Mouse (Mus musculus) heart, postnatal 14 days (tissue): ENCODE data around the gene Txndc5. TPM values are rescaled to one million over a fixed set of nuclear protein-coding genes. Genes with fewer than 3 reads are reported as not detected.

Experiments
- DNase-seq, 2 experiments: peaks; one replicate each; pipeline ENCODE4 v3.0.0; 2021 to 2022
- intact Hi-C: fragments of 180-260 bp; cut with DNase I; formaldehyde crosslinking; loops from one replicate; pipeline ENCODE4 v1.15.1; 2025
- total RNA-seq, 2 experiments: library from RNA; stranded (reverse); gene quantifications; 2 replicates each; pipeline ENCODE4 v1.2.3; 2021

Gene Txndc5
- total RNA-seq, 2 experiments from 2014 or later = 42.0 to 42.3 TPM

DNA sequence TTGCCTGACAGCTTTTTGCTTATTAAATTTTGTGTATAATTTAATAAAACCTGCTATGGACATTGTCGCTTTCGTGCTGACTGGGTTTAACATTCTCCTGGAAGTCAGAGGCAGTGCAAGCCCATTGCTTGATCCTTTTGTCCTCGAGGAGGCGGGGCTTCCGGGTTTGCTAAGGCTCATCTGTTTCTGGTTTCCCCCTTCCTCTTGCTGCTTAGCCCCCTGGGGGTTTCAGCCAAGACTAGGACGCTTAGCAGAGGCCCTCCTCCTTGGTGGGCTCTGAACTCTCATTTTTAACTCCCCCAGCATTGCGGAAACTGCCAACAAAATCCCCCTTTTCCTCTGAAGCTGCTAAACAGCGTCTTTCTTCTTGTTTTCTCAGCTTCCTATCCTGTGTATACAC is 51.7 kb downstream of the Txndc5 start:
- no peak for DNase-seq
- intact Hi-C loops = no loop called here

DNA sequence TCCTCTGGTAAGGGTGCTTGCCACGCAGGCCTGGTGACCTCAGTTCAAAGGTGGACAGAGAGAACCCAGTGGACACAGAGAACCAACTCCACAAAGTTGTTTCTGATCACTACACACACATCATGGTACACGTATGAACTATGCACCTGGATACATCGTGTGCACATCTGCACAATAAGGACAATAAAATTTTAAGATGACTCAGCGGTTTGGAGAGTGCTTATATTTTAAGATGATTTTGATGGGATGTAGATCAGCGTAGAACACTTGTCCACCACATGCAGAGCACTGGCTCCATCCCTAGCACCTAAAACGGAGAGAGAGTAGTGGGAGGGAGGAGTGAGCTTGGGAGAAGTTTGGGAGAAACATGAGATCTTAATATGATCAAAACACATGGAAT is 55.1 kb downstream of the Txndc5 start:
- intact Hi-C loops = no loop called here
- DNase-seq = no peak

- intact Hi-C loops = no loop called here
- no peak for DNase-seq
These were observed 56.0 kb downstream of the Txndc5 start for GRCm38 (mm10) chr13:38472636-38473035.

DNA sequence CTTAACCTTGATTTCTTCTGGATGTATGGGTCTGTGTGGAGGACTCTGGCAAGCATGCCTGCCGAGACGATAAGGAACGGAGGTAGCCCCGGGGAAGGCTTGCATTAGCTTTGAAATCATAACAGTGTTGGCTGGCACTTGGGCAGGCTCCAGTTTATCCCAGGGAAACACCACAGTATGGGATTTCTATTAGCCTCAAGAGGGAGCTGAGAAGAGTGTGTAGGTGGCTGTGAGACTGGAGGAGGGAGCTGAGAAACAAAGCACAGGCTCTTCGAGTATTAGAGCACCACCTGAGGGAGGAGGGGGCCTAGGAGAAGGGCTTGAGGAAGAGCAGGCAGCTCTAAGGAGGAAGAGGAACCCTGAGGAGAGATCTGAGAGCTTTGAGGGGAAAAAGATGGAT is 57.7 kb downstream of the Txndc5 start:
- DNase-seq = no peak
- intact Hi-C loops = no loop called here

DNA sequence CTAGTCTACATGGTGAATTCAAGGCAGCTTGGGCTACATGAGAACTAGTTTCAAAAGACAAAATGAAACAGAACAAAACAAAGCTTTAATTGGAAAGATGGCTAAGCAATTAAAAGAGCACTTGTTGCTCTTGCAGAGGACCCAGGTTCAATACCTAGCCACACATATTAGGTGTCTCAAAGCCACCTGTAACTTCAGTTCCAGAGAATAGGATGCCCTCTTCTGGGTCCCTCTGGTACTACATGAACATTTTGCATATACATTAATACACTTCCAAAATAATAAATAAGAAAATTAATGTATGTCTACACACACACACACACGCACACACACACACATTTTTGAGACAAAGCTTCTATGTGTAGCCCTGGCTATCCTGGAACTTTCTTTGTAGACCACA is 65.2 kb downstream of the Txndc5 start:
- intact Hi-C loops = no loop called here
- no peak for DNase-seq

GRCm38 (mm10) chr13:38451446-38451845 is 77.2 kb downstream of the Txndc5 start:
- no peak for DNase-seq
- intact Hi-C loops = no loop called here

Other genes starting within 250 kb of the Txndc5 start
- 10 to 100 TPM; 15.8 to 21.5 TPM for gene Bmp6, start 183.7 kb downstream of the Txndc5 start, total RNA-seq
- gene Bloc1s5, start 106.3 kb upstream of the Txndc5 start, total RNA-seq = 10 to 100 TPM in 1 of 2 experiments, 1 to 10 TPM in 1; 8.3 to 10.4 TPM
- 10 to 100 TPM in 1 of 2 experiments, 1 to 10 TPM in 1; 8.4 to 10.5 TPM for gene Eef1e1, start 130.2 kb upstream of the Txndc5 start, total RNA-seq